Mouse (Mus musculus): ENCODE results near the gene Itln1. TPM values are rescaled to one million over a fixed set of nuclear protein-coding genes. Genes with fewer than 3 reads are reported as not detected.
"Not testable (repeated sequence)": the region's sequence is repeated elsewhere in the genome, so short reads cannot be mapped to it uniquely, and the experiment has no call there.

Itln1 gene
- polyA plus RNA-seq, 1 experiment from 2014 or later = not detected

DNA sequence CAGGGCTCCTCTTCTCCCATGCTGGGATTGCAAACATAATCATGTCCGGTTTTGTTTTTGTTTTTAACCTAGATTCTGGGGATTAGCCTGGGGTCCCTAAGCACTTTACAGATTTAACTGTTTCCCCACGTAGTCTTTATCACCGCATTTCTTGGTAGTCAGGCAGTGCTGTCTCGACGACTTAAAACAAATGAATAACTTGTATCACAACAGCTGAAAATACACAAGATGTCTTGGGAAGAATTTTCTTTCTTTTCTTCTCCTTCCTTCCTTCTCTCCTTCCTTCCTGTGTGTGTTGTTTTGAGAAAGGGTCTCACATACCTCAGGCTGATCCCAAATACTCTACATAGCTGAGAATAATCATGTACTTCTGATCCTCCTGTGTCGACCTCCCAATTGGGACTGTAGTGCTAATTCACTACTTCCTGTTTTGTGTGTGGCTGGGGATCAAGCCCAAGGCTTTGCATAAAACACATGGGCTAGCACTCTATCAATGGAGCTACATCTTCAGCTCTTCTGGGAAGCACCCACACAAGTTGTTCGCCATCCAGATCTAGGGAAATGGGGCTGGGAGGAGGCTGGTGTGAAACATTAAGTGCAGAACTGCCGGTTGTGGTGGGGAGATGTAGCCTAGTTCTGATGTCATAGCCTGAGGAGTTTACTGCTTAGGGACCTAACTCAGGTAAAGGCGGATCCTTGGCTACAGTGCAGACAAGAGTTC, 61.0 kb downstream of the Itln1 start:
- Histone ChIP-seq H3K4me3 (no peak overlapping the region), H3K27ac (no peak overlapping the region), H3K4me2 (replicated peaks) (no peak overlapping the region), H3K9ac (no peak overlapping the region), H3K9me3 (replicated peaks) (no peaks in the 10 kb centered on the region), H3K27me3 (no peaks in the 10 kb centered on the region), H3K4me1 (no peaks in the 10 kb centered on the region), H3K36me3 (no peaks in the 10 kb centered on the region)
- no peak for ATAC-seq (ENCODE audit: low FRiP score)
- WGBS = 80% methylated on average over 9 of the region's 9 CpGs

DNA sequence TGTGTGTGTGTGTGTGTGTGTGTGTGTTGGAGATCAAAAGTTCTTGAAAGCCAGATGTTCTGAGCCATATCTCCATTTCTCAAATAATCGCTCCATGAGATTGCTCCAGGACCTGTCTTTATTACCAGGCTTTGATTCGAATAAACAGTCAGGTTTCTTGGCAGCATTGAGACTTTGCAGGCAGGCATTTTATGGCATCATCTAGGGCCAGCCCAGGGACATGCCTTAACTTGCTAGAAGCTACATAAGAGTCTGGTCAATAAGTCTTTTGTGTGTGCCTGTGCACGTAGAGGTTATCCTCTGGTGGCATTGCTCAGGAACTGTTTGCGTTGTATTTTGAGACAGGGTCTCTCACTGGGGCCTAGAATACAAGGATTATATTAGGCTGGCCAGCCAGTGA, 61.6 kb downstream of the Itln1 start:
- no peak overlapping the region for H3K9ac ChIP-seq
- no peak for ATAC-seq (ENCODE audit: low FRiP score)
- WGBS = 77% methylated on average over 4 of the region's 4 CpGs
- no peaks in the 10 kb centered on the region for H3K4me1 ChIP-seq
- H3K9me3 ChIP-seq (replicated peaks) = no peaks in the 10 kb centered on the region
- no peak overlapping the region for H3K4me3 ChIP-seq
- H3K4me2 ChIP-seq (replicated peaks) = no peak overlapping the region
- H3K27me3 ChIP-seq = no peaks in the 10 kb centered on the region
- no peaks in the 10 kb centered on the region for H3K36me3 ChIP-seq
- no peak overlapping the region for H3K27ac ChIP-seq

DNA sequence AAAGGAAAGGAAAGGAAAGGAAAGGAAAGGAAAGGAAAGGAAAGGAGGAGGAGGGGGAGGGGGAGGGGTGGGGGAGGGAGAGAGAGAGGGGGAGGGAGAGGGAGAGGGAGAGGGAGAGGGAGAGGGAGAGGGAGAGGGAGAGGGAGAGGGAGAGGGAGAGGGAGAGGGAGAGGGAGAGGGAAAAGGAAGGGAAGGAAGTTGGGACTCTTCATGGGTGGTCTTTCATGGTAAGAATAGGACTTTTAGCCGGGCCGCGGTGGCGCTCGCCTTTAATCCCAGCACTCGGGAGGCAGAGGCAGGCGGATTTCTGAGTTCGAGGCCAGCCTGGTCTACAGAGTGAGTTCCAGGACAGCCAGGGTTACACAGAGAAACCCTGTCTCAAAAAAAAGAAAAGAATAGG, 63.2 kb downstream of the Itln1 start:
- not testable (repeated sequence) for H3K27ac ChIP-seq; H3K36me3 ChIP-seq; H3K9ac ChIP-seq; H3K4me2 ChIP-seq (replicated peaks); H3K9me3 ChIP-seq (replicated peaks); H3K4me3 ChIP-seq; H3K27me3 ChIP-seq; H3K4me1 ChIP-seq; ATAC-seq (ENCODE audit: low FRiP score)
- WGBS = 94% methylated on average over 8 of the region's 8 CpGs

DNA sequence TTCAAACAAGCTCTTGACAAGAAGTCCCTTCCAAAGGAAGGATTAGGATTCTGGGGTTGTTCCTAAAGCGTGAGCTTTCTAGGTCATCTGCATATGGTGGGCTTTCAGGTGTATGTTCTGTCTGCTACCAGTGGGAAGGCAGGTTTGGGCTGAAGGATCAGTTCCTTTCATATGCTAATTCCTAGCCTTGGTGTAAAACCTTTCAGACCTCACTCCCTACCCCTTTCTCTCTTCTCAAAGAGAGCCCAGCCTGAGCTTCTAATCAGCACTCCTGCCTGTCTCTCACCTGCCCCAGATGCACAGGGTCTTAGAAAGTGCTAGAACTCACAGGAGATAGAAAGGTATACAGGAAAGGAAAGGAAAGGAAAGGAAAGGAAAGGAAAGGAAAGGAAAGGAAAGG, 63.6 kb downstream of the Itln1 start:
- no peak overlapping the region for H3K9ac ChIP-seq
- H3K4me3 ChIP-seq = no peak overlapping the region
- 71% methylated on average over 1 of the region's 1 CpGs for WGBS
- H3K4me2 ChIP-seq (replicated peaks) = no peak overlapping the region
- no peaks in the 10 kb centered on the region for H3K27me3 ChIP-seq
- ATAC-seq (ENCODE audit: low FRiP score) = no peak
- no peaks in the 10 kb centered on the region for H3K4me1 ChIP-seq
- no peaks in the 10 kb centered on the region for H3K36me3 ChIP-seq
- no peaks in the 10 kb centered on the region for H3K9me3 ChIP-seq (replicated peaks)
- no peak overlapping the region for H3K27ac ChIP-seq

DNA sequence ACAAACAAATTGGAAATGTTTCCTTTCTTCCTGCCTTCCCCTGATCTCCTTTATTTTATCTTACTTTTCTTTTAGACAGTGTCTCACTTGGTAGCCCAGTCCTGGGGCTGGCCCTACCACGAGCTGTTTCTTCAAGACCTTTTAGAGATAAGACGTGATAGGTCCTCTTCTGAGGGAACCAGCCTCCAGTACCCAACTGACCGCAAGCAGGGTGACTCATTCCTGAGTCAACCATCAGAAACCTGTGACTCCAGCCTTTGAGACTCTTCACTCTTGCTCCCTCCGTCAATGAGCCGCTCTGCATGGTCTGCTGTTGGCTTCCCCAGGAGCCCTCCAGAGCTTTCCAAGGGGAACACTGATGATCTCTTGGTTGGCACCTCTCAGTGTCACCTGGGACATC, 64.2 kb downstream of the Itln1 start:
- no peak for ATAC-seq (ENCODE audit: low FRiP score)
- H3K4me2 ChIP-seq (replicated peaks) = no peak overlapping the region
- H3K27me3 ChIP-seq = no peaks in the 10 kb centered on the region
- H3K9me3 ChIP-seq (replicated peaks) = no peaks in the 10 kb centered on the region
- H3K27ac ChIP-seq = no peak overlapping the region
- no peak overlapping the region for H3K9ac ChIP-seq
- H3K36me3 ChIP-seq = no peaks in the 10 kb centered on the region
- H3K4me1 ChIP-seq = no peaks in the 10 kb centered on the region
- 91% methylated on average over 5 of the region's 5 CpGs for WGBS
- no peak overlapping the region for H3K4me3 ChIP-seq

DNA sequence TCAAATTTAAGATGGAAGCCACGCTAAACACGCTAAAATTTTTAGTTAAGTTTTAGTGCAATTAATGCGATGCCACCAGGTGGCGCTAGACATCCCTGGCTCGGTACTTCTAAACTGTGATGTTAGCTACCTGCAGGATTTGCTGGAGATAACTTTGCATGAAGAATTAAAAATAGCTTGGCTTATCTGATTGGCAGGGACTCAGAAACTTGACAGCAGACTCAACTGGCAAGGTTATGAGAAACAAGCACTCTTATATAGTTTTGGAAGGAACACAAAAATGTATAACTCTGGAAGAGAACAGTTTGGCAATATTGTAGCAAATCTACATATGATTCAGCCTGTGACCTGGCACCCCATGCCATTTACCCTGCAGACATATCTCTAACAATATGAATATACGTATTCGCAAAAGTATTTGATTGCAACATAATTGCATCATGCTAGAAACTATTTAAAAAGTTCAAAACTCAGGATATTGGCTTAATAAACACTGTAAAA, 64.7 kb downstream of the Itln1 start:
- Histone ChIP-seq H3K9ac (no peak overlapping the region), H3K4me2 (replicated peaks) (no peak overlapping the region), H3K4me3 (no peak overlapping the region), H3K4me1 (no peaks in the 10 kb centered on the region), H3K27me3 (no peaks in the 10 kb centered on the region), H3K36me3 (no peaks in the 10 kb centered on the region), H3K9me3 (replicated peaks) (no peaks in the 10 kb centered on the region), H3K27ac (no peak overlapping the region)
- no peak for ATAC-seq (ENCODE audit: low FRiP score)
- 31% methylated on average over 7 of the region's 7 CpGs for WGBS

DNA sequence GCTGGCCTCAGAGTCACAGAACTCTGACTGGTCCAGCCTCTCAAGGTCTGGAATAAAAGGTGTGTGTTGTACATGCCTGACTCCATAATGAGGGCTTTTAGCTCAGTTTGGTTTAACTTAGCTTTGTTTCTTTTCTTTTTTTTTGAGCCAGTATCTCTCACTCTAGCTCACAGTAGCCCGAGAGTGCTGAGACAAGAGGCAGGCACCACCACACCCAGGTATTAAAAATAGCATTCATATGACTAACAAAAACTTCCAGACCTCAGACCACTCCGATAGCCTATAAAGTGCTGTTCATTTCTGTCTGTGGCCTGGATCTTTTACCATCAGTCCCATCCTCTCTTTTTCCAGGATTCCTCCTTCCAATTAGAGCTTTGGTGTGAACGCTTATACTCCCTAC, 65.4 kb downstream of the Itln1 start:
- Histone ChIP-seq H3K36me3 (no peaks in the 10 kb centered on the region), H3K9me3 (replicated peaks) (no peaks in the 10 kb centered on the region), H3K9ac (no peak overlapping the region), H3K4me3 (no peak overlapping the region), H3K4me2 (replicated peaks) (no peak overlapping the region), H3K27ac (no peak overlapping the region), H3K4me1 (no peaks in the 10 kb centered on the region), H3K27me3 (no peaks in the 10 kb centered on the region)
- no peak for ATAC-seq (ENCODE audit: low FRiP score)
- WGBS = 92% methylated on average over 3 of the region's 3 CpGs

Other genes starting within 250 kb of the Itln1 start
- 114 and 117 TPM in 2 replicates for gene Usp21, start 247.3 kb downstream of the Itln1 start, polyA plus RNA-seq (2016; fragmentation: Nextera tagmentation; extraction: Ambion mirVana)
- 106 and 108 TPM in 2 replicates for gene Ufc1, start 240.3 kb downstream of the Itln1 start, polyA plus RNA-seq (2016; fragmentation: Nextera tagmentation; extraction: Ambion mirVana)
- gene Dedd, start 206.1 kb downstream of the Itln1 start, polyA plus RNA-seq (2016; fragmentation: Nextera tagmentation; extraction: Ambion mirVana) = 54.6 and 58.9 TPM in 2 replicates
- gene Nit1, start 189.6 kb downstream of the Itln1 start, polyA plus RNA-seq (2016; fragmentation: Nextera tagmentation; extraction: Ambion mirVana) = 47.4 and 48.1 TPM in 2 replicates
- gene Pfdn2, start 189.6 kb downstream of the Itln1 start, polyA plus RNA-seq (2016; fragmentation: Nextera tagmentation; extraction: Ambion mirVana) = 134 and 149 TPM in 2 replicates
- 2.0 and 3.6 TPM in 2 replicates for gene Klhdc9, start 174.5 kb downstream of the Itln1 start, polyA plus RNA-seq (2016; fragmentation: Nextera tagmentation; extraction: Ambion mirVana)
- 1.6 and 1.7 TPM in 2 replicates for gene Nectin4, start 165.2 kb downstream of the Itln1 start, polyA plus RNA-seq (2016; fragmentation: Nextera tagmentation; extraction: Ambion mirVana)
- 0.83 and 0.98 TPM in 2 replicates for gene Arhgap30, start 146.3 kb downstream of the Itln1 start, polyA plus RNA-seq (2016; fragmentation: Nextera tagmentation; extraction: Ambion mirVana)
- gene Usf1, start 124.0 kb downstream of the Itln1 start, polyA plus RNA-seq (2016; fragmentation: Nextera tagmentation; extraction: Ambion mirVana) = 175 and 182 TPM in 2 replicates
- 8.1 and 9.4 TPM in 2 replicates for gene Tstd1, start 116.4 kb downstream of the Itln1 start, polyA plus RNA-seq (2016; fragmentation: Nextera tagmentation; extraction: Ambion mirVana)
- 14.5 and 18.6 TPM in 2 replicates for gene F11r, start 97.8 kb downstream of the Itln1 start, polyA plus RNA-seq (2016; fragmentation: Nextera tagmentation; extraction: Ambion mirVana)
- gene Alyref2, start 31.8 kb downstream of the Itln1 start, polyA plus RNA-seq (2016; fragmentation: Nextera tagmentation; extraction: Ambion mirVana) = 21.0 and 26.1 TPM in 2 replicates
- 0.08 TPM in 1 of 2 replicates, not detected in the other for gene Cd244a, start 23.9 kb upstream of the Itln1 start, polyA plus RNA-seq (2016; fragmentation: Nextera tagmentation; extraction: Ambion mirVana)
- not detected in 2 replicates for gene Ly9, start 72.1 kb upstream of the Itln1 start, polyA plus RNA-seq (2016; fragmentation: Nextera tagmentation; extraction: Ambion mirVana)
- not detected in 2 replicates for gene Slamf7, start 117.7 kb upstream of the Itln1 start, polyA plus RNA-seq (2016; fragmentation: Nextera tagmentation; extraction: Ambion mirVana)
- 0.48 and 0.52 TPM in 2 replicates for gene Cd48, start 146.7 kb upstream of the Itln1 start, polyA plus RNA-seq (2016; fragmentation: Nextera tagmentation; extraction: Ambion mirVana)
- gene Slamf1, start 231.8 kb upstream of the Itln1 start, polyA plus RNA-seq (2016; fragmentation: Nextera tagmentation; extraction: Ambion mirVana) = 0.29 and 0.31 TPM in 2 replicates